Mouse (Mus musculus): Measurements from ENCODE around the gene Tox4. TPM values are rescaled to one million over a fixed set of nuclear protein-coding genes. Genes with fewer than 3 reads are reported as not detected.

Tox4 gene
- polyA plus RNA-seq, 1 experiment from 2014 or later: 43.2 TPM

GRCm38 (mm10) chr14:52314808-52315150, 35.8 kb downstream of the Tox4 start:
- Histone ChIP-seq H3K27ac (replicated peaks) (no peak overlapping the region), H3K4me1 (peaks cover 30% of the 10 kb centered on the region), H3K9ac (no peak overlapping the region; the same call in 1 of the 2 replicates), H3K4me2 (replicated peaks) (peak overlapping the region; percentile 72), H3K27me3 (no peaks in the 10 kb centered on the region), H3K9me3 (replicated peaks) (no peaks in the 10 kb centered on the region), H3K36me3 (peaks cover 41% of the 10 kb centered on the region), H3K4me3 (replicated peaks) (peak overlapping the region; percentile 82)
- no peak for ATAC-seq (ENCODE audit: insufficient number of reproducible peaks, low FRiP score, low TSS enrichment, low read depth)
- 54% methylated on average over 8 of the region's 8 CpGs for WGBS

DNA sequence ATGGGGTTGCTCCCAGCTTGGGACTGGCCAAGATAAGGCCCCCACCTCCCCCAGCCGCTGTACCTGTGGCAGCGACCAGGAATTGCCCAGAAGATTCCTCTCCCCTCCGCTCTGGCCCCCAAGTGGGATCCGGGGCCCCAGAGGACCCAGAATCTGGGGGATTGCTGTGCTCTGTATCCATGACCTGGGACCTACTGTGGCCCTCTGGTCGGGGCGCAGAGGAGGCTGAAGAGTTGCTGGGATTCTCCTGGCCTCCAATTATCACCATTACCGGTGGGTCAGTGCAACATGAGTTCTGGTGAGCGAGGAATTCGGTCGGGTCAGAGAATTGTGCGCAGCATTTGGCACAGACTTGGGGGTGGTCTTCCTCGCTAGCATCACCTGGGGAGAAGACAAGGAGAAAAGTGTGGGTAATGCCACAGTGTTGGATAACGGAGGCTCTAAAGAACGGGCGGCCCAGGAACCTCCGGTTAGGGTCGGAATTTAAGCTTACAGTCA, 36.4 kb downstream of the Tox4 start:
- Histone ChIP-seq H3K4me3 (replicated peaks) (peak overlapping the region; percentile 82), H3K4me1 (peaks cover 30% of the 10 kb centered on the region), H3K27ac (replicated peaks) (peak overlapping the region; percentile 84), H3K27me3 (no peaks in the 10 kb centered on the region), H3K9me3 (replicated peaks) (no peaks in the 10 kb centered on the region), H3K36me3 (peaks cover 40% of the 10 kb centered on the region), H3K9ac (peak overlapping the region; percentile 76), H3K4me2 (replicated peaks) (peak overlapping the region; percentile 72)
- no peak for ATAC-seq (ENCODE audit: insufficient number of reproducible peaks, low FRiP score, low TSS enrichment, low read depth)
- WGBS: 7% methylated on average over 17 of the region's 17 CpGs

- WGBS: 1% methylated on average over 40 of the region's 41 CpGs
- H3K9ac ChIP-seq: peak overlapping the region; percentile 76
- peak; percentile 78 for ATAC-seq (ENCODE audit: insufficient number of reproducible peaks, low FRiP score, low TSS enrichment, low read depth)
Observed at GRCm38 (mm10) chr14:52315792-52316440, 37.0 kb downstream of the Tox4 start.

GRCm38 (mm10) chr14:52316441-52317225, 37.7 kb downstream of the Tox4 start:
- peak; percentile 55; the same call in 1 of the 2 replicates for ATAC-seq (ENCODE audit: insufficient number of reproducible peaks, low FRiP score, low TSS enrichment, low read depth)
- Histone ChIP-seq H3K4me3 (replicated peaks) (peak overlapping the region; percentile 82), H3K9me3 (replicated peaks) (no peaks in the 10 kb centered on the region), H3K4me1 (peaks cover 30% of the 10 kb centered on the region), H3K9ac (peak overlapping the region; percentile 76; the same call in 1 of the 2 replicates), H3K27ac (replicated peaks) (peak overlapping the region; percentile 84), H3K4me2 (replicated peaks) (peak overlapping the region; percentile 72), H3K27me3 (no peaks in the 10 kb centered on the region), H3K36me3 (peaks cover 30% of the 10 kb centered on the region)
- 9% methylated on average over 16 of the region's 16 CpGs for WGBS

More at GRCm38 (mm10) chr14:52315792-52316440, 37.0 kb downstream of the Tox4 start:
- peak overlapping the region; percentile 72 for H3K4me2 ChIP-seq (replicated peaks)
- H3K36me3 ChIP-seq: peaks cover 35% of the 10 kb centered on the region
- no peaks in the 10 kb centered on the region for H3K27me3 ChIP-seq
- H3K27ac ChIP-seq (replicated peaks): peak overlapping the region; percentile 84
- no peaks in the 10 kb centered on the region for H3K9me3 ChIP-seq (replicated peaks)
- H3K4me1 ChIP-seq: peaks cover 30% of the 10 kb centered on the region
- H3K4me3 ChIP-seq (replicated peaks): peak overlapping the region; percentile 82

- Histone ChIP-seq H3K9ac (no peak overlapping the region), H3K4me2 (replicated peaks) (no peak overlapping the region), H3K4me1 (peaks cover 20% of the 10 kb centered on the region), H3K4me3 (replicated peaks) (no peak overlapping the region), H3K27me3 (no peaks in the 10 kb centered on the region), H3K27ac (replicated peaks) (no peak overlapping the region), H3K9me3 (replicated peaks) (no peaks in the 10 kb centered on the region), H3K36me3 (peaks cover 4% of the 10 kb centered on the region)
- 37% methylated on average over 6 of the region's 6 CpGs for whole genome bisulfite sequencing
- no peak for ATAC-seq (ENCODE audit: insufficient number of reproducible peaks, low FRiP score, low TSS enrichment, low read depth)
Observed at GRCm38 (mm10) chr14:52319361-52319760, 40.4 kb downstream of the Tox4 start.

DNA sequence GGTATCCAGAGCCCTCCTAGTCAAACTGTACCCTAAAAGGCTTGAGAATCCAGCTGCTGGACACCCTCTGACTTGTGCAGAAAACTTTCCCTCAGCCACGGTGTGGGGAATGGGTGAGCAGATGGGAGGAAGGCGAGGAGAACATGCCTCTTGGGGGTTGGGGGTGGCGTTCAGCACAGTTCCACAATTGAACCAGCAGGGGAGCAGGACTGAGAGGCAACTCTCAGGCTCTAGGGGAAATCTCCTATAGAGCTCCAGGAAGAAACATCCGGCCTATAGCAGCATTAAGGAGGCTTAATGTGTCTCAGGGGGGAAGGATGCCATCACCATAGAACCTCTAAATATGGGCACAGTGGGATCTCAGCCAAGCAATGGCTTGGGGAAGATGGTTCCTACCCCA, 46.9 kb downstream of the Tox4 start:
- Histone ChIP-seq H3K36me3 (no peaks in the 10 kb centered on the region), H3K9me3 (replicated peaks) (no peaks in the 10 kb centered on the region), H3K4me1 (peaks cover 9% of the 10 kb centered on the region), H3K4me2 (replicated peaks) (no peak overlapping the region), H3K27ac (replicated peaks) (no peak overlapping the region), H3K9ac (no peak overlapping the region), H3K4me3 (replicated peaks) (no peak overlapping the region), H3K27me3 (peaks cover 12% of the 10 kb centered on the region)
- WGBS: 8% methylated on average over 4 of the region's 4 CpGs
- no peak for ATAC-seq (ENCODE audit: insufficient number of reproducible peaks, low FRiP score, low TSS enrichment, low read depth)

DNA sequence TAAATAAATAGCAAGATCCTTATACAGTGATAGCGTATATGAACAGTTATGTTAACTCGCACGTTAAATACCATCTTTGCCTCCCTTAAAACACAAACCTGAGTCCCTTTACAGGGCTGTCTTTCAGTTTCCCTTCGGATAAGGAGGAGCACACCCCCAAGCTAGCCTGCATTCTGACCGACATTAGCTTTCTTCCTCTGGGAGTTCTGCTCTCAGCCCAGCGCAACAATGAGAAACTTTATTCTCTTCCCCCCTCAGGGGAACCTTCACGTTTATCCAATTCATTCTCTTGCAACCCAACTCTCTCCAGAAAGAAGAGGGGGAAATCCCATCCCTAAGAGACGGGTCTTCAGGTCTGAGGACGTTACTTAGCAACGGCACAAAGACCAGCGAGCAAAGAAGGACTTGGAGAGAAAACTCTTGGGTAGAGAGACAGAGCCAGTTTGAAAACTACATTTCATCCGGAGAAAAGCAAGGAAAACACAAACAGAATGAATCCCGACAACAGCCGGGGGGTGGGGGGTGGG, 48.5 kb downstream of the Tox4 start:
- ATAC-seq (ENCODE audit: insufficient number of reproducible peaks, low FRiP score, low TSS enrichment, low read depth): no peak
- H3K4me1 ChIP-seq: peaks cover 9% of the 10 kb centered on the region
- H3K36me3 ChIP-seq: no peaks in the 10 kb centered on the region
- H3K9me3 ChIP-seq (replicated peaks): no peaks in the 10 kb centered on the region
- H3K27ac ChIP-seq (replicated peaks): no peak overlapping the region
- H3K4me2 ChIP-seq (replicated peaks): peak overlapping the region; percentile 72
- 2% methylated on average over 14 of the region's 14 CpGs for WGBS
- H3K4me3 ChIP-seq (replicated peaks): peak overlapping the region; percentile 46
- peaks cover 22% of the 10 kb centered on the region for H3K27me3 ChIP-seq
- no peak overlapping the region for H3K9ac ChIP-seq

- Histone ChIP-seq H3K27me3 (peaks cover 22% of the 10 kb centered on the region), H3K36me3 (no peaks in the 10 kb centered on the region), H3K9me3 (replicated peaks) (no peaks in the 10 kb centered on the region), H3K4me2 (replicated peaks) (peak within 1 kb of the TSS; percentile 72), H3K9ac (peak within 1 kb of the TSS; percentile 23; the same call in 1 of the 2 replicates), H3K4me1 (peaks cover 9% of the 10 kb centered on the region), H3K4me3 (replicated peaks) (peak within 1 kb of the TSS; percentile 46), H3K27ac (replicated peaks) (no peak within 1 kb of the TSS)
- WGBS: under 1% methylated on average over 26 of the region's 26 CpGs
- peak; percentile 60; the same call in 1 of the 2 replicates for ATAC-seq (ENCODE audit: insufficient number of reproducible peaks, low FRiP score, low TSS enrichment, low read depth)
Observed at GRCm38 (mm10) chr14:52327910-52328812, 49.2 kb downstream of the Tox4 start, which contains the start of gene Sall2. Gene Sall2, minus strand, starts transcription at chr14:52328762.

GRCm38 (mm10) chr14:52331069-52331750, 52.3 kb downstream of the Tox4 start:
- Histone ChIP-seq H3K36me3 (no peaks in the 10 kb centered on the region), H3K9ac (no peak overlapping the region), H3K4me1 (peaks cover 9% of the 10 kb centered on the region), H3K4me2 (replicated peaks) (no peak overlapping the region), H3K27ac (replicated peaks) (no peak overlapping the region), H3K27me3 (peaks cover 22% of the 10 kb centered on the region), H3K4me3 (replicated peaks) (no peak overlapping the region), H3K9me3 (replicated peaks) (no peaks in the 10 kb centered on the region)
- no peak for ATAC-seq (ENCODE audit: insufficient number of reproducible peaks, low FRiP score, low TSS enrichment, low read depth)
- 14% methylated on average over 4 of the region's 4 CpGs for WGBS

DNA sequence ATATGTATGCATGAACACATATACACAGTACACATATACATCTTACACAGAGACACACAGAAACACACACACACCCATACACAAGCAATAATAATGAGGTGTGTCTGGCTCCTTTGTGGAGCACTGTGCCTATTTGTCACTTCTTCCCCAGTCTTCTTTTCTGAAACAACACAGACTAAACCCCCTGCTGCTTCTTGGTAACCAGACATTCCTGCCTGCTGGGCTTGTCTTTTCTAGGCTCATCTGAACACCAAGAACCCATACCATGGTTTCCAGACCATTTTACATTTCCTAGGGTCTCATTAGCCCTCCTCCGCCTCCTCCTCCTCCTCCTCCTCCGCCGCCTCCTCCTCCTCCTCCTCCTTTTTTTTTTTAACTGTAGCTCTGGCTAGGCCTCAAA, 53.2 kb downstream of the Tox4 start:
- no peak overlapping the region for H3K4me3 ChIP-seq (replicated peaks)
- H3K9ac ChIP-seq: no peak overlapping the region
- peaks cover 9% of the 10 kb centered on the region for H3K4me1 ChIP-seq
- H3K27me3 ChIP-seq: peaks cover 22% of the 10 kb centered on the region
- H3K4me2 ChIP-seq (replicated peaks): no peak overlapping the region
- H3K27ac ChIP-seq (replicated peaks): no peak overlapping the region
- H3K9me3 ChIP-seq (replicated peaks): no peaks in the 10 kb centered on the region
- 80% methylated on average over 1 of the region's 3 CpGs for WGBS
- H3K36me3 ChIP-seq: no peaks in the 10 kb centered on the region
- ATAC-seq (ENCODE audit: insufficient number of reproducible peaks, low FRiP score, low TSS enrichment, low read depth): no peak
